Mouse (Mus musculus) ES-E14 (cell line): ENCODE data around the gene Limd2.

ENCODE experiments used
- HCFC1 ChIP-seq: IDR thresholded peaks from 2 replicates; pipeline ENCODE4 v1.6.1; 2012; ENCODE audit warnings: low read length, inconsistent platforms, borderline replicate concordance; ENCODE audit not compliant: insufficient read depth
- MAFK ChIP-seq: IDR thresholded peaks from 2 replicates; pipeline ENCODE4 v1.6.1; 2014; ENCODE audit warnings: mild to moderate bottlenecking, low read depth, low read length, inconsistent platforms; ENCODE audit not compliant: insufficient read depth
- ZC3H11A ChIP-seq: IDR thresholded peaks from 2 replicates; pipeline ENCODE4 v1.6.1; 2012; ENCODE audit warnings: low read depth, mild to moderate bottlenecking, inconsistent platforms, low read length, borderline replicate concordance

DNA sequence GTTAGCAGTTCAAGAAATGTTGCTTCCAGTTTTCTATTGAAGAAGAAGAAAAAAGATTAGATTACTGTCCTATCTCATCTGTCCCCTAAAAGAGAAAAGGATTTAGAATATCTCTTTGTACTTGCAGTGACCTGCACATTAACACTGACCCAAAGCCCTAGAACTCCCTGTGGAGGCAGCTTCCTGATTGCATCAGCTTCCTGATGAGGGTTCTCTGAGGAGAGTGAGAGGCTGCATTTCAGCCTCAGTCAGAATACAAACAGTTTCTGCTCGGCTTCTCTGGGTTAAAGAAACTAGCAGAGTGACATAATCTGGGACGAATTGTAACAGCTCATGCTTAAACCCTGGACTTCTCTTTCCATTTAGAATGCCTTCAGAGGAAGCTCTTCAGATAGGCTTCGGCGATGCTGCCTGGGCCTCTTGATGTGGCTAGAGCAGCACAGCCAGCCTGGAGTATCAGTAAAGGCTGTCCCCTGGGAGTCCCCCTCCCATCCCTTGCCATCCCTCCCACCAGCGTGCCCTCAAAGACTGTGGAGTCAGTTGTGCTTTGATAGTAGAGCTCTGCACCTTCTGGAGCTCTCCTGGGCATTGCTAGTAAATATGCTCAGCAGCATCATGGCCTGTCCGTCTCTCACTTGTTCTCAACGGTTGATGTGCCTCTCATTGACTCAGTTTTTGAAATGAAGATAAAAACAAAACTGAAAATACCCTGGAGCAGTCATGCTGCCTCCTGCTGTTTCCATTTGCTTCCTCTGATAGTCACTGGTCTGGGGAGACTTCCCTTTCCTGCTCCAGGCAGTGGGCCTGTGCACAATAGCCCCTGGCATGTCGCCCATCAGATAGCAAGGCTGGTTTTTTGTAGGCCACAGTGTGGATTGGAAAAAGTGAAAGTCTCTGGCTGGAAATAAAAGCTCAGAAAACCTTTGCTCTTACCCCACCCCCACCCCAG, 25.8 kb downstream of the Limd2 start:
- no peak for TF ChIP-seq HCFC1
- no peak for TF ChIP-seq ZC3H11A
- no peak for TF ChIP-seq MAFK
